Mouse (Mus musculus): ENCODE measurements around the gene Ppm1j.

Ppm1j gene

GRCm38 (mm10) chr3:104782061-104782681 lies 1.3 kb downstream of the Ppm1j start:
- in situ Hi-C loops (cut with MboI, MseI) = no loop called here

- in situ Hi-C loops (cut with MboI, MseI) = no loop called here
Measured at GRCm38 (mm10) chr3:104783971-104784500, 3.2 kb downstream of the Ppm1j start.

- in situ Hi-C loops (cut with MboI, MseI) = no loop called here
Measured at GRCm38 (mm10) chr3:104785284-104785683, 4.4 kb downstream of the Ppm1j start.

GRCm38 (mm10) chr3:104788075-104788474 lies 7.2 kb downstream of the Ppm1j start, which contains the start of gene Rhoc:
Gene Rhoc, plus strand, starts transcription at chr3:104788375.
- in situ Hi-C loops (cut with MboI, MseI) = no loop called here

- in situ Hi-C loops (cut with MboI, MseI) = no loop called here
Measured at GRCm38 (mm10) chr3:104788561-104789311, 7.9 kb downstream of the Ppm1j start.

- in situ Hi-C loops (cut with MboI, MseI) = no loop called here
Measured at GRCm38 (mm10) chr3:104789312-104789605, 8.4 kb downstream of the Ppm1j start.

GRCm38 (mm10) chr3:104789822-104790221 lies 9.0 kb downstream of the Ppm1j start:
- in situ Hi-C loops (cut with MboI, MseI) = no loop called here

GRCm38 (mm10) chr3:104790401-104790937 lies 9.6 kb downstream of the Ppm1j start:
- in situ Hi-C loops (cut with MboI, MseI) = no loop called here

GRCm38 (mm10) chr3:104791017-104791416 lies 10.2 kb downstream of the Ppm1j start:
- in situ Hi-C loops (cut with MboI, MseI) = no loop called here

GRCm38 (mm10) chr3:104791671-104792070 lies 10.8 kb downstream of the Ppm1j start:
- in situ Hi-C loops (cut with MboI, MseI) = no loop called here

GRCm38 (mm10) chr3:104792360-104793270 lies 11.8 kb downstream of the Ppm1j start:
- in situ Hi-C loops (cut with MboI, MseI) = no loop called here

GRCm38 (mm10) chr3:104793871-104794828 lies 13.3 kb downstream of the Ppm1j start:
- in situ Hi-C loops (cut with MboI, MseI) = no loop called here

GRCm38 (mm10) chr3:104794953-104795470 lies 14.2 kb downstream of the Ppm1j start:
- in situ Hi-C loops (cut with MboI, MseI) = no loop called here

GRCm38 (mm10) chr3:104795661-104796340 lies 14.9 kb downstream of the Ppm1j start:
- in situ Hi-C loops (cut with MboI, MseI) = no loop called here

- in situ Hi-C loops (cut with MboI, MseI) = no loop called here
Measured at GRCm38 (mm10) chr3:104796430-104797082, 15.7 kb downstream of the Ppm1j start.

GRCm38 (mm10) chr3:104800681-104801080 lies 19.8 kb downstream of the Ppm1j start:
- in situ Hi-C loops (cut with MboI, MseI) = no loop called here

GRCm38 (mm10) chr3:104801481-104801880 lies 20.6 kb downstream of the Ppm1j start:
- in situ Hi-C loops (cut with MboI, MseI) = no loop called here

GRCm38 (mm10) chr3:104804312-104804711 lies 23.5 kb downstream of the Ppm1j start:
- in situ Hi-C loops (cut with MboI, MseI) = no loop called here

- in situ Hi-C loops (cut with MboI, MseI) = no loop called here
Measured at GRCm38 (mm10) chr3:104805539-104805938, 24.7 kb downstream of the Ppm1j start.
